Mouse (Mus musculus): ENCODE measurements around the gene Tmem202.

Tmem202 gene

GRCm38 (mm10) chr9:59533422-59533821 is 6.2 kb downstream of the Tmem202 start:
- DNase-seq (ENCODE audit: low spot score): no peak

GRCm38 (mm10) chr9:59531645-59532044 is 8.0 kb downstream of the Tmem202 start:
- no peak for DNase-seq (ENCODE audit: low spot score)

- no peak for DNase-seq (ENCODE audit: low spot score)
Observed at GRCm38 (mm10) chr9:59528274-59528673, 11.4 kb downstream of the Tmem202 start.

- DNase-seq (ENCODE audit: low spot score): no peak
Observed at GRCm38 (mm10) chr9:59527580-59527979, 12.1 kb downstream of the Tmem202 start.

DNA sequence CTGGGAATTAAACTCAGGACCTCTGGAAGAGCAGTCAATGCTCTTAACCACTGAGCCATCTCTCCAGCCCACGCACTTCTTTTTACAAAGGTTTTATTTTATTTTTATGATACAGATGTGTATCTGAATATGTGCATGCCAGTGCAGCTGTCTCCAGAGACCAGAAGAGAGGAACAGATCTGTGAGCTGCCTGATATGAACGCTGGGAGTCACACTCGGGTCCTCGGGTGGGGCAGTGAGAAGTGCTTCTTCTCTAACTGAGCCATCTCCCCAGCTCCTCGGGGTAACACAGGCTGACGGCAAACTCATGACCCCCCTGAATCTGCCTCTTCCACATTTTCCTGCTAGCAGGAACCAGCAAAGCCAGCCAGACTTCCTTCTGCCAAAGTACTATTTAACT is 12.9 kb downstream of the Tmem202 start:
- DNase-seq (ENCODE audit: low spot score): no peak

GRCm38 (mm10) chr9:59522906-59523305 is 16.7 kb downstream of the Tmem202 start:
- no peak for DNase-seq (ENCODE audit: low spot score)

DNA sequence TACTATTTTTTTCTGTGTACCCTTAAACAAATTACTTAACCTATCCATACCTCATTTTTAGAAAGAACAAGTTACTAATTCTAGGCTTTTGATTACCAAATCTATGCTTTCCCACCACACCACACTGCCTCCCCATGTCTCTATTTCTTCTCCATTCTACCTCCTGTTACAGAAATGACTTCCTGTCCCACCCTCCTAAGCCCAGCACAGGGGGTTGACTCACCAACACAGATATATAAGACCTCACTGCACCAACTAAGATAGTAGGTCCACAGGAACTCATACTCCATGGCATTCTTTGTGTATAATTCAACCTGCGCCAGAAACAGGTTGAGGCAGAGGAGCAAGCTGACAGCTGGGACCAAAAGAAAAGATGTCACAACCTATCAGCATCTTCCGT is 20.3 kb downstream of the Tmem202 start:
- no peak for DNase-seq (ENCODE audit: low spot score)

GRCm38 (mm10) chr9:59518976-59519375 is 20.7 kb downstream of the Tmem202 start:
- no peak for DNase-seq (ENCODE audit: low spot score)

- peak; percentile 39 for DNase-seq (ENCODE audit: low spot score)
Observed at GRCm38 (mm10) chr9:59517127-59517526, 22.5 kb downstream of the Tmem202 start.

DNA sequence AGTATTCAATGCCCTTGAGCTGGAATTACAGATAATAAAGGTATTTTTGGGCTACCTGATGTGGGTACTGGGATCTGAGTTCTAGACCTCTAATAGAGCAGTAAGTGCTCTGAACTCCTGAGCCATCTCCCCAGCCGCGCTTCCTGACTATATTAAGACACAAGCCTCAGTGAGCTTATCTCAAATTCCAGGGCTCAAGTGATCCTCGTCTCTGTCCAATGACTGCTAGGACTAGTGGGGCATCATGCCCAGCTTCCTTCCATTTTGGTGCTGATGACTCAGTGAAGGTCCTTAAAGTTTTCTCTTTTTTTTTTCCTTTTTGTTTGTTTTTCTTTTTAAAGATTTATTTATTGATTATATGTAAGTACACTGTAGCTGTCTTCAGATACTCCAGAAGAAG is 24.6 kb downstream of the Tmem202 start:
- DNase-seq (ENCODE audit: low spot score): no peak

- DNase-seq (ENCODE audit: low spot score): no peak
Observed at GRCm38 (mm10) chr9:59512381-59512780, 27.3 kb downstream of the Tmem202 start.

- no peak for DNase-seq (ENCODE audit: low spot score)
Observed at GRCm38 (mm10) chr9:59508146-59508545, 31.5 kb downstream of the Tmem202 start.

GRCm38 (mm10) chr9:59487331-59487730 is 52.3 kb downstream of the Tmem202 start:
- DNase-seq (ENCODE audit: low spot score): no peak

DNA sequence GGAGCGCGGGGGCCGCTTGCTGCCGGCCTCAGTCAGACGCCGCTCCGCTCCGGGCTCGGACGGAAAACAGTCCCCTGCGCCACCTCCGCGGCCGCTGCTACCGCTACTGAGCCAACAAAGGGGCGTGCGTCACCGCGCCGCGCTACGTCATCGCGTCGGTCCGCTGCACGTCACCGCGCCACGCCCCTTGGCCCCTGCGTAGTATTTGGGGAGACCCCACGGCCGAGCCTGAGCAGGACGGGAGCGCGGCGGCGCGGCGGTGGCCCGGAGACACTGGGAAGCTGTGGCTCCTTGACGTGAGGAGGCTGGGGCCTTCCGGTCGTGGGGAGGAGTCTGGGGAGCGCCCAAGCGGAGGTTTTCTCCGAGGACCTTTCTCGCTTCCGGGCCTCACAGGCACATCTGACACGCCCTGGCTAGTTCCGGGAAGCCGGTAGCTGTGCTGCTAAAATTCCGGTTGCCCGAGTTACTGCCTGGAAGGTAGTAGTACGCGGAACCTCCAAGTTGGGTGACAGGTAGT is 53.0 kb downstream of the Tmem202 start, which contains the start of gene Arih1:
Gene Arih1 (minus strand): TSS at position 70 of the 517 bp plus-strand sequence.
- DNase-seq (ENCODE audit: low spot score): peak; percentile 99

GRCm38 (mm10) chr9:59486076-59486518 is 53.5 kb downstream of the Tmem202 start:
- DNase-seq (ENCODE audit: low spot score): no peak

- peak; percentile 61 for DNase-seq (ENCODE audit: low spot score)
Observed at GRCm38 (mm10) chr9:59485511-59486075, 54.1 kb downstream of the Tmem202 start.

- no peak for DNase-seq (ENCODE audit: low spot score)
Observed at GRCm38 (mm10) chr9:59484760-59485159, 54.9 kb downstream of the Tmem202 start.

GRCm38 (mm10) chr9:59482419-59482818 is 57.2 kb downstream of the Tmem202 start:
- no peak for DNase-seq (ENCODE audit: low spot score)

DNA sequence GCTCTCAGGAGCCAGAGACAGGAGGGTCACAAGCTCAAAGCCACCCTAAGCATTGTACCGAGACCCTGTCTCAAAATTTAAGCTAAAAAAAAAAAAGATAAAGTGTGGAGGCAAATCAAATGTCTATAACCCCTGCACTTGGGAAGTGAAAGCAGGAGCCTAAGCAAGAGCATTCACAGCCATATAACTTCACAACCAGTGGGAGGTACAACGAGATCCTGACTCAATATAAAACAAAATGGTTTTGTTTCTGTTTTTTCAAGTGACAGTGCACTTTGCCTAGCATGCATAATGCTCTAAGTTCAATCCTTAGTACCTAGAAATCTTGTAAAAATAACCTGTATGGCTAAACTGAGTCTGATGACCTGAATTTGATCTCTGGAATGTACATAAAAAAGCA is 63.0 kb downstream of the Tmem202 start:
- no peak for DNase-seq (ENCODE audit: low spot score)

DNA sequence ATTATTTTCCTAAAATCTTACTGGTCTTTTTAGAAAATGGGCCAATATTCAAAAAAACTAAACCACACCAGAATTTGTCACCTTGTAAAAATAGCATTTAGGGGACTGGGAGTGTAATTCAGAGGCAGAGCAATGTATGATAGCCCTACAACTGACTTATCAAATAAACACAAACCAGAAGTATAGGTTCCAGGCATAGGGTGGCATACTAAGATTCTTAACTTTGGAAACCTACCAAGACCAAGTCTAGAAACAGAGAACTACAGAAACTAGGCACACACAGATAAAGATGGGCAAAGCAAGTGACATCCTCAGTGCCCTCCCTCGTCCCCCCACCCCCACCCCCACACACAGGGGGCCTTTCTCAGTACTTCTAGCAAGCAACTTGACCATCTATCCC is 64.8 kb downstream of the Tmem202 start:
- no peak for DNase-seq (ENCODE audit: low spot score)

DNA sequence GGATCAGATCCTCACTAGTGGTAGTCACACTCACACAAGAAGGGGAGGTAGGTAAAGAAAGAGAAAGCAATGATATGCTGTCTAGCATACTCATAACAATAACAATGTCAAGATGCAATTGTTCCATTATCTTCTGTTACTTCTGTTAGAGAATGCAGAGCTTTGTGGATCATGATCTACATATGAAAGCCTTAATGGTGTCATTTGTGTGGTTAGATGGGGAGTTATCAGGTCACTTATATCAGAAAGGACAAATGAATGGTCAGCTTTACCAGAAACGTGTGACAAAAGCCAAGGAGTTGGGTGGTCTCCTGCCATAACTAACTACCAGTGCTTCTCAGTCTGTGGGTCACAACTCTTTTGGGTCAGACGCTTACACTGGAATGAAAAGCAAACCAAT is 66.5 kb downstream of the Tmem202 start:
- DNase-seq (ENCODE audit: low spot score): no peak

GRCm38 (mm10) chr9:59469446-59469845 is 70.2 kb downstream of the Tmem202 start:
- DNase-seq (ENCODE audit: low spot score): no peak
